Mouse (Mus musculus) left cerebral cortex, adult 9 months (tissue): ENCODE measurements at regions not wholly inside any gene's neighbourhood (a gene's known extent, or its start where the extent isn't known, plus 50 kb on each side); places are given as distances from the start of the nearest gene placed in this dataset.
"Not testable (repeated sequence)": the region's sequence is repeated elsewhere in the genome, so short reads cannot be mapped to it uniquely, and the experiment has no call there.

Experiments
- DNase-seq, 2 experiments: peaks; one replicate each; pipeline ENCODE4 v3.0.0; 2022; ENCODE audit warnings: low spot score in 2 of 2

DNA sequence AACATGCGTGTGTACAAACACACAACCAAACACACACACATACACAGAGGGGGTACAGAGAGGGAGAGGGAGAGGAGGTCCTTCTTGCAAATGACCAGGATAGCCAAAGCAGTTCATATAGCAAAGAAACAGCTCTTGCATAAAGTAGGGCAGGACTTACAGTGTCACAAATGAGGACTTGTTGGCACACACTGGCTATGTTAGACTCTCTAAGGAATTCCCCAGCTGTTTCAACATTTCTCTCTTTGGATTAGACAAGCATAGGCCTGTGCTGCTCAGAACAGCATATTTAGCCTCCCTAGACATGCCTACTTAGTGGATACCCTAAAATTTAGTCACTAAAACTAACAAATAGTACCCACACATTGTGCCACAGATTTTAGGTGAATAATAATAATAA is 347.1 kb upstream of the Tbl1xr1 start:
- no peak for DNase-seq

DNA sequence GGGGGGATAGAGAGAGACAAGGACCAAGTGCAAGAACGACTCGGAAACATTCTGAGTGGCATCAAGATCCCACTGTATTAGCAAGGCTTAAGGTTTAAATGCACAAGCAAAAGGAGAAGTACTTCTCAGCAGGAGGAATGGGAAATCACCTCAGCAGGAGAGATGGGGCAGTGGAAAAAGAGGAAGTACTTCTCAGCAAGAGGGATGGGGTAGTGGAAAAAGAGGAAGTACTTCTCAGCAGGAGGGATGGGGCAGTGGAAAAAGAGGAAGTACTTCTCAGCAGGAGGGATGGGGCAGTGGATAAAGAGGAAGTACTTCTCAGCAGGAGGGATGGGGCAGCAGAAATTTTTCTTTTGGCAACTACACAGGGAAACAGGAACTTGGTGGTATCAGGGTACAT is 340.8 kb upstream of the Tbl1xr1 start:
- DNase-seq, result not testable (repeated sequence)

DNA sequence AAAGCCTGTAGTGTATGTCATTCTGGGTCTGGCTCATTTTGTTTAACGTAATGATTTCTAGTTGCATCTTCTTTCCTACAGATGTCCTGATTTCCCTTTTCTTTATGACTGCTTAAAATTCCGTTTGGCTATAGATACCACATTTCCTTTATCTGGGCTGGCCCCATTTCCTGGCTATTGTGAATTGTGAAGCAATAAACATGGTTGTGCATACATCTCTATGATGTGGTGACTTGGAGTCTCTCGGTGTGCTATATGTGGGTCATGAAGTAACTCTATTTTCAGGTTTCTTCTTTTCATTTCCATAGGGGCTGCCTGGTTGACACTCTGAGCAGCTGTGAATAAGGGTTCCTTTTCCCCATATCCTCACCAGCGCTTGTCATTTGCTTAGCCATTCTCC is 336.7 kb upstream of the Tbl1xr1 start:
- no peak for DNase-seq

DNA sequence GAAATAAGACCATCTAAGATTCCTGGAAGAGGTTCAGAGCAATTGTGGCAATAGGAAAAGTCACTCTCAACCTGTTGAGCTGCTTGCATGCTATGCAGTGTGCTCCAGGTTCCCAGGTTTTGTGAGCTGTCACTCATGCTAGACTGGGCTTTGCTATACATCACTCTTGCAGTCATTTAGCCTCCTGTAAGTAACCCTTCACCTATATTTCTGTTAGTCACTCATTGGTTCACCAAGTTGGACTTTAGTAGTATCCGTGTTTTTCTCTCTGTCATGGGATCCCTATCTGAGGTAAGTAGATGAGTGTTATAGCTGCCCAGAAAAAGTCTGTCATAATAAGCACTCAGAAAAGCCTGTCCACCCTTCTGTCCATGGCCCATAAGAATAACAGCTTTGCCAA is 332.3 kb upstream of the Tbl1xr1 start:
- no peak for DNase-seq

DNA sequence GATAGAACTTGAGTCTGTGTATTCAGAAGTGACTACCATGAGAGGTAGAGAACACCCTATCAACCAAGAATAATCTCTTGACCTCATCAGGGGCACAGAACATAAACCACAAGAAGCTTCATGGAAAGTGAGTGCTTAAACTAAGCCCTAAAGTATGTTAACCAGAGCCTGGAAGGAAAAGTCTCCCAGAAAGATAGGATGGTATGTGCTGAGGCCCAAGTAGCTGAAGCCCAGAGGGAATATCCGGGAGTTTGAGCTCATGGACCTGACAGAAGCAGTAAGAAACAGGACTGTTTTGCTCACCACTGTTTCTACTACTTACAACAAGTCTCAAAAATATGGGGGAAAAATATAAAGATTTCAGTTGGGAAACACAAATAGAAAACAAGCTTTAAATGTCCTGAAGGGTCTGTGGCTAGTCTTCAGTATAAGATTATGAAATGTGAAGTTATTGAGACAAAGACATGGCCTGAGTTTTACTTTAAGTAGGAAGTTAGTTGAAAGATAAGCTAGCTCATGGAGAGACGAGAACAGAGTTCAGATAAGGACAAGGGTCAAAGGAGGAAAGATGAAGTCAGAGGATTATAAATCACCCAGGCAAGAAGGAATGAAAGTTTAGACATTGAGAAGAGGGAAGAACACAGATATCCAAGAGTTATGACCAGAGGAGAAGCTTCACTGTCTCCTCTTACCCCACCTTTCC is 315.8 kb upstream of the Tbl1xr1 start:
- no peak for DNase-seq

DNA sequence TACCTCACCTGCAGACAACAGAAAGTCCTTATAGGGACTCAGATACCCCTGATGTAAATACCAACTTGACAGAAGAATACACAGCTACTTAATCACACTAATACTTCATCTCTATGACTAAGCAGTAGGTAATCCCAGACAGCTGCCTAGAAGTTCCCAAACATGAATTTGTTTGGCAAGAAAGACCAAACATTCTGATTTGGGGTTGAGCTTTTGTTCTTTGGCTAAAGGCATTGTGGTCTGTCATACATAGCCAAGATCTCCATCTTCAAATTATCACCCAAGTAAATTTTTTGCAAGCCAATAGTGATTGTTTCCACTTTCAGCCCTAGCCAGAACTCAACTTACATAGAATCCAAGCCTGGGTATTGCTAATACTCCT is 315.2 kb upstream of the Tbl1xr1 start:
- DNase-seq, result no peak

DNA sequence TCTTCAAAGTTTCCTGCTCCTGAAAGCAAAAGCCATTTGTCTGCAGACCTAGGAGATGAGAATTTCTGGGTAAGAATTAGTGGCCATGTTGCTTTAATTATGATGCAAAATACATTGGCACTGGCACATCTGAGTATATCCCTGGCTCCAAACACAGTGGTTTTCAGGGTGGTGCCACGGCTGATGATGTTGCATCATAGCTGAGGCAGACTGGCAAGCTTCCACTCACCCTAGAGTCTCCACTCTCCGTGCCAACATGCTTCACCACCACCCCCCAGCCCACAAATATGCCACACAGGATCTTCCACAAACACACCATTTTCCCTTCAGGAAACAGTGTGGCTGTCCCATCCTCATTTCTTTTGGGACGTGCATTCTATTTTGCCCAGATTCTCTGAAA is 314.5 kb upstream of the Tbl1xr1 start:
- DNase-seq, result no peak

DNA sequence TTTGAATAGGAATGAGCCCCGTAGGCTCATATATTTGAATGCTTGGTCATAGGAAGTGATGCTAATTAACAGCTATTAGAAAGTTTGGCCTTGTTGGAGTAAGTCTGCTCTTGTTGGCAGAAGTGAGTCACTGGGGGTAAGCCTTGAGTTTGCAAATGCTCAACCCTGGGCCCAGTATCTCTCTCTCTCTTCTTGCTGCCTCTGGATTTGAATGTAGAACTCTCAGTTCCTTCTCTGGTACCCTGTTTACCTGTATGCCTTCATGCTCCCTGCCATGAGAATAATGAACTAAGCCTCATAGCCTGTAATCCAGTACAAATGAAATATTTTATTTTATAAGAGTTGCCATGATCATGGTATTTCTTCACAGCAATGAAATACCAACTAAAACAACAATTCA is 308.4 kb upstream of the Tbl1xr1 start:
- DNase-seq, result no peak

DNA sequence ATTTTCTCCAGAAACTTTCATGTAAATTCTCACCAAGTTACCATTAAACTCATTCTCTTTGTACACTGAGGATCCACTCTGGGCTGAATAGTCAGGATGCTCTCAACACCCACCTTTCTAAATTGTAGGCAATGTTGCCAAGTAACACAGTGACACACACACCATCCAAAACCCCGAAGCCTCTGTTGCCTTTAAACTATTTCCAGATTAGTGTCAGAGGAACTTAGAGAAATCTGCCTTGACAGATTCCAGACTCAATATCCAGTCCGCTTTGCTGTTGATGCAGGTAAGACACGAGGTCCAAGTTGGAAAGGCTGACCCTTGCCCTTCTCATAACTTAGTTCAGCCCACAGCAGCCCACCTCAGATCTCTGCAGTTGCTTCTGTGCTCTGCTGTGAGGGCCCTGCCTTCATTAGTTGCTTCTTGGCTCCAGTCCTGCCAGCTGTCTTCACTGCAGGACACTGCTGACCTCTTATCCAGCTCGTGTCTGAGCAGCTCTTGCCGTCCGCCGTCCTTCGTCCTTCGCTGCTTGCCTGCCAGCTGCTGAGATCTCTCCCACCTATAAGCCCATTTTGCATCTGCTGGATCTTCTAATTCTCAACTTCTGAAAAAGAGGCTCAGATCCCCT is 306.4 kb upstream of the Tbl1xr1 start:
- DNase-seq, result no peak

DNA sequence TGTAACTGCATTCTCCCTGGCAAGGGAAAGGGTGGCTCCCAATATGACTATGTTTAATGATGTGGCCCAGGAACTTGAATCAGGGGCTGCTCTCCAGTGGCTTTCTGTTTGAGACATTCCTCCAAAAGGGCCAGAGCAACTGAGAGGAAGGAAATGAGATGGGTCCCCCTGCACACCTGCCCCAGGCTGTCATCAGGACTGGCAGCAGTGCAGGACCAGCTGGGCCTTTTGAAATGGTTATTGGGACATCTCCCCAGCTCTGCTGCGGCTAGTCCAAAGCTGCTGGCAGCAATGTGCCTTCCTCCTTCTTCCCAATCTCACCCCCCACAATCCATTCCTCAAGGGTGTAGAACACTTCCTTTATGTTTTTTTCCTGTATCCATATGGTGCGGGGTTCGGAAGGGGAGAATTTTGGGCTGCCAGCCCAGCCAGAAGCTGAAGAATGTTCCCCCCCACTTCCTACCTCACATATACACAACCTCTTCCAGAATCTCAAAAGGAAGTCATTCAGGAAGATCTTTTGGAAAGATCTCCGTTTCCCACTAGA is 304.6 kb upstream of the Tbl1xr1 start:
- peak in 1 of 2 experiments; percentile 48 for DNase-seq

DNA sequence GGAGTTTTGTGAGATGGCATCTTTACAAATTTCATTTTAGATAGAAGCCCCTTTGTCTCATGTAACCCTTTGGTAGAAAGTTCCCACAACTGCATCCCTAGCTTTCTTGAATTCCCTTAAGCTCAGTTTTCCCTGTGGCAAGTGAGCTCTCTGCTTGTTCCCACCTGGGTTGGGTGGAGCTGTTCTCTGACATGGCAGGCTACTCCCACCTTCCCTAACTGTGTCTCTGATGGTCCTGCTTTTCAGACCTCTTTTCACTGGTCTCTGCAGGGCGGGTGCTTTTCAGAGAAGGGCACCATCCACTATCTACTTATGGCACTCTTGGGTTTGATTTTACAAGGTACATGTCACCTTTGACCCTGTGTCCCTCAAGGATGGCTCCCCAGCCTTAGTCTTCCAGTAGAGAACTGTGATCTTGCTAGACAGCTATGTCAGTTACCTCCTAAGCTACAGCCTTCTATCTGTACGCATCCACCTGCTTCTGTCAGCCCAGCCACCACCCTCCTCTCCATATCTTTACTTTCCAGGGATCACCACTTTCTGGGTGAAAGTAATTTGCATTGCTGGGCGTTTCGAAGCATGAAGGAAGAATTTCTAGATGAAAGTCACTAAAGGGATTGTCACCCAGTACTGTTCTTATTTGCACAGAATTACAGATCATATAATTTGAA is 302.1 kb upstream of the Tbl1xr1 start:
- DNase-seq, result no peak

DNA sequence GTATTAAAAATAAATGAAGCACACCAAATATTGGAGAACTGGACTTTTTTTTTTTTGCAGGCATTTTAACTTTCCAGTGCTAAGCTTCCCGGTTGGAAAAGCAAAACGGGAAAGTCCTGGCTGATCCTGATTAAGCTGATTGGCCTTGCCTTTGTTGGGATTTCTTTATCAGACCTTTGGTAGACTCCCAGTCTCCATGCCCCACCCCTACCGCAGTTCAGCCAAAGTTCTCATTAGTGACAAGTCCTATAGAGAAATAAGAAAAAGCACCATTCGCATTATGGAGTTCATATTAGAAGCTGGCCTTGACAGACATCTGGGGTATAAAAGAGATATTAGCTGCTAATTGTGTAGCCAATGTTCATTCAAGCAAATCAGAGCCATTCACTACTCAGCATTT is 297.7 kb upstream of the Tbl1xr1 start:
- no peak for DNase-seq

DNA sequence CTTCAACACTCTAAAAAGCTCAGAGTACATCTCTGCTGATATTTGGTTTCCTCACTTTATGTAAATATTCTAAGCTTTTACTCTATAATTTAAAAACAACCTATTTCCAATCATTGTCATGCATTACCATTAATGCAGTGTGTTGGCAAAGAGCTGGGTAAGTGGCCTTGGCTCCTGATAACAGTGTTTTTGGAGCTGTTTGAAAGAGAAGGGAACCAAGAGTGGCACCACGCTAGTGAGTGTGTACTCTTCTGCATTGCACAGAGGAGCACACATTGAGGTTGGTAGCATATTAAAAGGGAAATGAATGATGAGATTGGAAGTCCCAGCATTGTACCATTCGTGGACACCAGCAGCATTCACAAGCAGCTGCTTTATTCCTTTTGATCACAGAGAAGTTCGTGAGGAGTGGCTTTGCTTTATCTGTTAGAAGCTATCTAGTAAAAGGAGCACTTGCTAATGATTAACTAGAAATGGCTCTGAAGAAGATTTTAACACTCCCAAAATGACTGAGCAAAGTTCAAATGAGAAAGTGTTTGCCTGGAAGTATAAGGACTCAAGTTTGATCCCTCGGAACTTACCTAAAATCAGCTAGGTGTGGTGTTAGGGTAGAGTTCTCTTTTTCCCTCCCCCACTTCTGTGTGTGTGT is 284.3 kb upstream of the Tbl1xr1 start:
- DNase-seq, result no peak

DNA sequence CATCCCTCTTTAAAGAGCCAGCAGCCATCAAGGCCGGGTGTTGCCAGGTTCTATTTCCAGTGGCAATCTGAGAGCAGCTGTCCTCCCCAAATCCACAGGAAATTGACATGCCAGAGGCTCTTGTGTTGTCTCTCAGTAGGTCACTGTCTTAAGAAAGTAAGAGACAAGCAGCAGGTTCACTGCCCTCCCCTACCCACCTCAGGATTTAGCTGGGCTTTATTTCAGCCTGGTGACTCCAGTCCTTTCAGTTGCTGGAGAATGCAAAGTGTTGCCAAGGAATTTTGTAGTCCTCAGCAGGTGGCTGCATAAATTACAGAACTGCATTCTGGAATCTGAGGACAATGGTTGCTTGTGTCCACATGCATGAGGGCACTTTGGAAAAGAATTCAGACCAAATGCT is 278.3 kb upstream of the Tbl1xr1 start:
- no peak for DNase-seq

DNA sequence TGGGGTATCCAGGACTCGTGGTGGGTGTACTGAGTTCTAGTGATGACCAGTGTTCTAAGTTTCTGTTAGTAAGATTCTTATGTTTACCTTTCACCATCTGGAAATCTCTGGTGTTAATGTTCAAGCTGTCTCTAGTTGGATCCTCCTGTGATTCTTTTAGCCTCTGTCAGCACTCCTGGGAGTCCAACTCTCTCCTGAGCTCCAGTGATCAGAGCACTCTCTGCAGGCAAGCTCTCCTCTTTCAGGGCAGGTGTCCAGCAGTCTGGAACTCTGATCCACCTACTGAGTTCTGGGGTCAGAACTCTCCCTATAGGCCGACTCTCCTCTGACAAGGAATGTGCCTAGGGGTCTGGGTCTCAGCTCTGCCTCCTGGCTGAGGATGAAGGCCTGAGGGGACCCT is 272.6 kb upstream of the Tbl1xr1 start:
- not testable (repeated sequence) for DNase-seq

DNA sequence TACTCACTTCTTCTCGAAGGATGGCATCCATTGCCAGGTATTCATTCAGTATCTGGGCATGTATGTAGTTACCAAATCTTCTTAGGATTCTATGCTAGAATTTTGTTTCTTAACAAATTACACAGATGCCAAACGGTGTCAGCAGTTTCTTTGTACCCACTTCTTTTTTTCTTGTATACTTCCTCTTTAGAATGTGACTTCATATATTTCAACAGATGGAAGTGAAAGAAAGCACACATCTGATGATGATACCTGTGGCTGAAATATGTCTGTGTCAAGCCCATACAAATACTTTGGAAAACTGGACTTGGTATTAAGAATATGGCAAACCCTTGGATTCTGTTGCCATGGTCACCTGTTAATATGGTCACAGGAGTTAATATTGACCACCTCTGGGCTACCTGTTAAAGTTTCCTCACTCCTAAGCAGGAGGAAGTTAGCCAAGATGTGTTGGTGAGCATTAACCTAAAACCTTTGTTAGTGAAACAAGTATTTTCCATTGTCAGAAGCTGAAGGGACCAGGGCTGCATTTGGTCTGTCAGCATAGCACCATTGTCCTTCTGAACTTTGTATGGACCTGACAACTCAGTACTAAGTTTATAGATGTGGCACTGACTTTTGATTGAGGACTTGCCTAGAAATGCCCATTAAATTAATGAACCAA is 269.8 kb upstream of the Tbl1xr1 start:
- no peak for DNase-seq

DNA sequence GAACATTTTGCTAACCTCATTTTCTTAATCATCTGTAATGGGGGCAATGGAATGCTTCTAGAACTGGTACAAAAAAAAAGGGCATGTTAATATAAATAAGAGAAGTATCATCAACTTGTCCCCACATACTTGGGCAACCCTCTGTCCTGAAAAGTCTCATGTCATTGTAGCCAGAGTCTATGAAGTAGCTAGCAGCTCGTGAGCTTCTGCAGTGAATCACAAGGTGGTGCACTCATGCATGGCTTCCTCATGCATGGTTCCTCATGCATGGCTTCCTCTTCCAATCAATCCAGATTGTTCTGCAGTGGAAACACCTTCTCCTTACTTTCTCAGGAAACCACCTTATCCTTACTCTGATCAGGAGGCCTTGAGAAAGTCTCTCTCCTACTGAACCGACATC is 267.9 kb upstream of the Tbl1xr1 start:
- no peak for DNase-seq

DNA sequence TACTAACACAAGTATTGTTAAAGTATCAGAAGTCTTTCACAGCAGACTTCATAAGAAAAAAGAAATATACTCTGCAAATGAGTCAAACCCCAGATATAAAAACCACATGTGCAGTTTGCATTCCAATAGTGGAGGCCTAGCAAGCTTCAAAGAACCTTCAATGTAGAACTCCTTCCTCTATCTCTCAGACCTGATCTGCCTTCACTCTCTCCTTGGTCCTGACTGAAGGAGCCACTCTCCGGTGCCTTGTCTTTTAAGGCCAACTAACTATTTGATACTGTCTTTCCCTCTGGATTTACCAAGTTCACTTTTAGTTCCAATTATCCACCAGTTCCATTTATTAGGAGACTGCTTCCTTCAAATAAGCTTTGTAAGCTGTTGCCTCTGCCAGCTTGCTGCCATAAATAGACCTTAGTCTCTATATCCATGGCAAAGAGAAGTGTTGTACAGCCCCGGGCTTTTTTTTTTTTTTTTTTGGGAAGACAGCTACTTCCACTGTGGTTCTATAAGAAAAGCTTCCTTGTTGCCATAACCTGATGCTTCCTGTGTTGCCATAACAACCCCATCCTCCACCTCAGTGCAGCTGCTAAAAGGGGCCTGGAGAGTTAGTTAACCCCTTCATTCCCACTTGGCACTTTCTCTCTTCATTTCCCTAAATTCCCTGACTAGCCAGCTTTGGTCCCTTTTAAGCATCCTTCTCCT is 266.5 kb upstream of the Tbl1xr1 start:
- no peak for DNase-seq

DNA sequence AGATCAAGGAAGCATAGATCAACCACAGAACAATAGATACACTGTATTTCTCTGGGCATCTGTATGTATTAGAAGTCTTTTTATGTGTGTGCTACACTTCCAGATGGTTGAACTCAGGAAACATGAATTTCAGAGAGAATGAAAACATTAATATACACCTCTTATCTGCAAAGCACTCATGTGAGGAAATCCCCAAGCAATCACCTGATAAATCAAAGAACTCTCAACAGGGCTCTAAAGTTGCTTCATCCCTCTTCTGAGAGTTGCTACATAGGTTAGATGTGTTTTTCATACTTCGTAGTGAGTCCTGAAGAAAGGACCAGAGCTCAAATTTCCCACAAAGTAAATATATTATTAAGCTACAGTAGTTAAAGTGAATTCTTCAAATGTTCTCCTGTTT is 263.1 kb upstream of the Tbl1xr1 start:
- no peak for DNase-seq

DNA sequence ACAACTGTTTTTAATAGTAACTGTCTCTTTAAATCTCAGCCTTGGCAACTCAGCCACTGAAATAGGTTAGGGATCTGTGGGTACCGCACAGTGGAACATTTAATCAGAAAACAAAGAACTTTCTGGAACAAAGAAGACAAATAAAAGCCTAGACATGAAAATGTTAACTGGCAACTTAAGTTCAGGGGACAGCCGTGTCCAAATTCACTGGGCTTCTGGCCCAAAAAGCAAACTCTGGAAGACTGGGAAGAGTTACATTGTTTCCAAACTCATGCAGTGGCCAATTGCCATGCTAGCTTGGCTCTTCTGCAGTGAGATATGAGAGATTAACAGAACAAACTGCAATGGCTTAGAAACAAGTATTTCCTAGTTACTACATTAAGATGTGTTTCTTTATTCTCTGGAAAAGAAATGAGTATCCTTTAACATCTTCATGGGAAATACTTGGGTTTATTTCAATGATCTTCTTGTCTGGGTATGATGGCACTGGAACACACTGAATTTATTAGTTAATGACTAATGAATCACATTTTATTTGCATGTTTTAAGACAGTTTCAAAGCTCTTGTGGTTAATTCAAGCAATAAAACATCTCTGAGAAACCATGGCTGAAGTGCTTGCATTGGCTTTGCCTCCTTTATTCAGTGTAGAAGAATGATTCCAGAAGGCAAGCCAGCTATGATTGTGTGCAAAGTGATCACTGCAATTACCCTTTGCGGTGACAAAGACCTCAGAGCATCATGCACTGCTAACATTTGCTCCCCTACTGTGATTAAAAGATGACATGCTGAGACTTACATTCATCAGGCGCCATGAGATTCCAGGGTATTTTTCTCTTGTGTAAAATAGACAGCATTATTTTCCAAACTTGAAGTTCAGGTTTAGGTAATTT is 259.2 kb upstream of the Tbl1xr1 start:
- no peak for DNase-seq
